Mouse (Mus musculus) activated CD4-positive, CD25-positive, alpha-beta regulatory T cell, adult 4 months (primary cell): ENCODE results near the gene Sub1. TPM values are rescaled to one million over a fixed set of nuclear protein-coding genes. Genes with fewer than 3 reads are reported as not detected.

Experiments
- ATAC-seq: one replicate; pipeline ENCODE4 v1.8.0; 2017
- polyA plus RNA-seq, 2 experiments: library from polyadenylated mRNA; unstranded; fragments of 100-300 nt; shearing (Covaris generic); gene quantifications; one replicate each; pipeline ENCODE4 v1.2.1; 2017

The Sub1 gene
- 1,000 to 10,000 TPM in 1 of 2 experiments, 100 to 1,000 TPM in 1; 878 to 1,002 TPM for polyA plus RNA-seq

DNA sequence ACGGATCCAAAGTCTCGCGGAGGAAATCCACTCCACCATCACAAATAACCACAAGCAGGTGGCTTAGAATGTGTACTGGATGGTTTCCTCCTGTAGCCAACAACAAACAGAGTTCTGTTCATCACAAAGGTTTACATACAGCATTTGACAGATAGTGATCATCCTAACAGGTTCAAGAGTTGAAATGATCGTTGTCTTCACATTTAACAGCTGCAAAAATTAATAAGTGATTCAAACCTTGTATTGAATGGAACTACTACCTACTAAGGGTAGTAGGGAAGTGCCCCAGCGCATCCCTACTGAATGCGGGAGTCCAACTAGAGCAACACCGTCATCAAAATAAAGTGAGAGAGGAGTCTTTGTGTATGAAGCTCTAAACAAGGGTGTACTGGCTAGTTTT is at the start of gene Sub1:
TSS of gene Sub1 (minus strand) at position 101 of the 400 bp plus-strand sequence.
- ATAC-seq, result no peak

DNA sequence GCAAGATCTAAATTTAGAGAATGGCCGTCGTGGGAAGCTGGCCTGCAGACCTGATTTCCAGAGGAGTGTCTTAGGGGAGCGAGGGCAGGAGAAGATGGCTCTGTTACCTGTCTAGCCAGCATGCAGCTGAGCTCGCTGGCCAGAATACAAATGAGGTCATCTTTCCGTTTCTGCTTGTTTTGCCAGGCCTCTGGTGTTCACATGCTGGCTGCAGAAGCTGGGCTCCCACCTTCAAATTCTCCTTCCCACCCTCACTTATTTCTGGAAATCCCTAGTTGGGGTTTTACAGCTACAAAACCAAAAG is 43.6 kb upstream of the Sub1 start:
- ATAC-seq, result no peak

DNA sequence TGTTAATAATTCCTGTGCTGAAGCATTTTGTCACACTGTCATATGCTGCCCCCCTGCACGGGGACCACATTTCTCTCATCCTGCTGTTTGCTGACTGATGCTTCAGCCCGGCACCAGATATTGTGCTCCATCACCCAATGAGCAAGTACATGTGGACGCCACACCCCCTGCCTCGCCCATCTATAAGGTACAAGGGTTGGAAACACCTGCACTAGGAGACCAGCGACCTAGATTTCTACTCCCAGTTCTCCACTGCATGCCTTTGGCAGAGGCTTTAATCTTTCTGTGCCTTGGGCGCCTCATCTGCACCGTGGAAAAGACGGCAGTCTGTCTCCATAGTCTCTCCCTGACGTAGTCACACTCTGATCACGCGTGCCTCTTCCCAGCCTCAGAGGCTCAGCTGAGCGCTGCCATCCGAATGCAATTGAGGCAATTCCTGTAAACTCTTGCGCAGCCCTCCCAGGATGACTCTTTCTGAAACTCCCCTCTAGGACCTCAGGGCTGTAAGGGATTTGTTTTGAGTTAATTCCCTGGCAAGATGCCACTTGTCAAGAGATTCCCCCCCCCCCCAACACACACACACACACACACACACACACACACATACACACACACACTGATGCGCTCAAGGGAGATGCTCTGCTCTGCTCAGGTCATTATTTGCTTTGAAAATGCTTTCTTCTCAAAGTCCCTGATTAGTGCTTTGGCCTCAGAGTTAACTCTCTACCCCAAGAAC is 43.1 kb upstream of the Sub1 start:
- no peak for ATAC-seq

DNA sequence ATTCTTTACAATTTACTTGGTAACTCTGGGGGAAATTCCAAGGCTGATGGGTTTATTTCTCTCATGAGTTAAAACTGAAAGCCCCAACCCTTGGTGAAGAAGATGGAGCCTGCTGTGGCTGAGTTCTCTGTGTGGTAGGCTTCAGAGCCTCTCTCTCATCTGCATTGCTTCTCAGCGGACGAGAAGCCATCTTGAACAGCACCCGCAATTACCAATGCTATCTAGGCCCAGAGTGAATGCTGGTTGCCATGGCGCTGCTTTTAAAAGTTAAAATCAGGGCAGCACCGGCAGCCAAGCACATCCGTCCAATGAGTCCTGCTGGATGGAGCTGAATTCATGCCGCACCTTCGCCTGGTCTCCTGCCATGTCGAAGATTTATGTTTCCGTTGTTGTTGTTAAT is 42.5 kb upstream of the Sub1 start:
- ATAC-seq, result no peak

- no peak for ATAC-seq
These were observed 41.3 kb upstream of the Sub1 start for GRCm38 (mm10) chr15:12037866-12038625.

DNA sequence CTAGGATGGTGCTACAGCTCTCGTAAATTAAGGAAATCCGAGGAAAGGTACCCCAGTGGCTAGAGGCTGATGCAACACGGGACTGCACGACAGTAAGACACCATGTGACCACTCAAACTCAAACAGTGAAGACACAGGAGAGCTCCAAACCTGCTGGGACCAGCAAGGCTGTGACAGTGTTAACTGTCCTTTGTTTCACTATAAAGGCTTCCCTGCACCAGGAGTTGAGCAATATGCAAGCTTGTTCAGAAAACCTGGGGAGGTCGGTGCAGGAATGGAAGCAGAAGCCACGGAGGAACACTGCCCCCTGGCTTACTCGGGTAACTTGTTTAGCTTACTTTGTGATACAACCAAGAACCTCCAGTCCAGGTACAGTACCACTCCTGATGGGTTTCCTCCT is 40.4 kb upstream of the Sub1 start:
- ATAC-seq, result peak; percentile 65

DNA sequence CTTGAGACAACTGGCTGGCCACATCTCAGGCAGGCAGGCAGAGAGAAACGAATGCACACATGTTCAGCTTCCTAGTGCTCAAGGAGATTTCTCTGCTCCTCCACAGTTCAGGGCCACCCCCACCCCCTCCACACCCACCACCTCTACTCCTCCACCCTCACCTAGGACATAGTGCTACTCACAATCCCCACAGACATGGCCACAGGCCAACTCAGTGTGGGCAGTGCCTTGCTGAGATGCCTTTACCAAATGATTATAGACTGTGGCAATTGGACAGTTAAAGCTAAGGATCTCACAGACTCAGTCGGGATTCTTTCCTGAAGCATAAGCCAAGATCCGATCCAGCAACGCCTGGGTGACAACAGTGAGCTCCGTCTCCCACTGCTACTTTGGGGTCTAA is 39.9 kb upstream of the Sub1 start:
- ATAC-seq, result no peak

DNA sequence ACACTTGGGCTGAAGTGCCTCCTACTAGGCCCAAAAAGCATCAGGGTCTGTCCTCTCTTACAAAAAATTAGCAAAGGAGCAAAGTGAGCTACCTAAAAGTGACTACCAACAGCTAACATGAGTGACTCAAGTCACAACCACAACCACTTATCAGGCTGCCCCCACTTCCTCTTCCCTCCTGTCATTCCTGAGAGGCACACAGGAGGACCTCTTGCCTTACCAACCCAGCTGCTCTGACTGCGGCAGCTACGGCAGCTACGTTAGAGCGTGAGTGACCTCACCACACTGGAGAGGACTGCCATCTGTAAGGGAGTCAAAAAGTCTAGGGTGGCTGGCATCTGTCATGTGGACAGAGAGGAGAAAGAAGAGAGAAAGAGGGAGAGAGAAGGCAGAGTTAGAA is 37.5 kb upstream of the Sub1 start:
- ATAC-seq, result no peak

DNA sequence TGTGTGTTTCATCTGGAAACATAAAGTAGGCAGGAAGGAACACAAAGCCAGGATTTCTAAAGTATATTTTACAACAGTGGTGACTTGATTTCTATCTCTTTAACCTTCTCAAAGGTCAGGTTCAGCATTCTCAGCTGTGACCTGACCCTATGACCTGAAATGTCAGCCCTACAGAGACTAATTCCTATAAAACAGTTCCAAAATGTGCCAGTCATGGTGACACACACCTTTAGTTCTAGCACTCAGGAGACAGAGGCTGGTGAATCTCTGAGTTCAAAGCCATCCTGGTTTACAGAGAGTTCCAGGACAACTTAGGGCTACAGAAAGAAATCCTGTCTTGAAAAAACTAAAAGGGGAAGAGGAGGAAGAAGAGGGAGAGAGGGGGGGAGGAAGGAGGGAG is 36.4 kb upstream of the Sub1 start:
- ATAC-seq, result no peak

DNA sequence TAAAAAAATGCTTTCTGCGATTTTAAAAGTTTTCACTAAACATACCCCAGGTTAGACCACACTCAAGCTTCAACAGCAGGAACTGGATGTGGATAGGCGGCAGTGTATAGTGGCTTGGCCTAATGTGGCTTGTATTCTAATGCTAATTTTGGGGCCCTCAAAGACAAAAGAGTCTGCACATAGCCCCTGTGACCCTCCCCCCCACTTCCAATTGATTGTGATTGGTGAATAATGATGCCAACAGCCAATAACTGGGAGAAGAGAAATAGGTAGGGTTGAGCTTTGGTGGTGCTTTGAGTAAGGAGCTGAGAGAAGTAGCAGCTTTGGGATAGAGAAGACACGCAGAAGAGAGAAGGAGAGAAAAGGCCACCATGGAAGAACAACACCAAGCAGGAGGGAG is 35.7 kb upstream of the Sub1 start:
- ATAC-seq, result no peak

DNA sequence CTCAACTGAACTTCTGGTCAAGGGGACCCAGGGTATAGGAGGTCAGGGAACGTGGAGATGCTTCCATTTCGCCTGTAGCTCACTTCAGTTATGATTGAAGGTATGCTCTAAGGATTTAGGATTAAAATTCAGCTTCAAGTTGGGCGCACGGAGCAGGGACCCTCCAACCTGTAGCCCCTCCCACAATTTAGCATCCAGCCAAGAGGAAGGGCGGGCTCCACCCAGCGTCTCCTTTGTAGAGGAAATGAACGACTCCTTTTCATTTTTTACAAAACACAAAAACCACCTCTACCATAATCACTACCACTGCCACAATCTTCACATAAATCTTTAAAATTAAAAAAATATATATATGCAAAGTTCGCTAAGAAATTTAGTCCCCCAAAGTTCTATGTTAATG is 35.1 kb upstream of the Sub1 start:
- no peak for ATAC-seq

DNA sequence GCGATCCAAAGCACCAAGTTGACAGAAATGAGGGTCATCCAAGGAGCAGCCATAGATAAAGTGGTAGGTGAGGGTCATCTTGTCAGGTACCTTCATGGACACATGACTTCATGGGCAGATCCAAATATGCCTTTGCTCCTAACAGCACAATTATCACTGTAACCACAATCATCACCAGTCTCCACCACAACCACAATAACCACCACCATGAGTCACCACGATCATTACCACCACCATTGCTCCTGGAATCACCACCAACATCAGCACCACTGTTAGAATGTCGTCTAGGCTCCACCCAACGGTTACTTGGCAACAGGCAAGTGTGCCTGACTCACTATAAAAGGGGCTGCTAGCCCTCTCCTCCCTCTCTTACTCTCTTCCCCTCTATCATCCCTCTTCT is 33.4 kb upstream of the Sub1 start:
- ATAC-seq, result no peak

DNA sequence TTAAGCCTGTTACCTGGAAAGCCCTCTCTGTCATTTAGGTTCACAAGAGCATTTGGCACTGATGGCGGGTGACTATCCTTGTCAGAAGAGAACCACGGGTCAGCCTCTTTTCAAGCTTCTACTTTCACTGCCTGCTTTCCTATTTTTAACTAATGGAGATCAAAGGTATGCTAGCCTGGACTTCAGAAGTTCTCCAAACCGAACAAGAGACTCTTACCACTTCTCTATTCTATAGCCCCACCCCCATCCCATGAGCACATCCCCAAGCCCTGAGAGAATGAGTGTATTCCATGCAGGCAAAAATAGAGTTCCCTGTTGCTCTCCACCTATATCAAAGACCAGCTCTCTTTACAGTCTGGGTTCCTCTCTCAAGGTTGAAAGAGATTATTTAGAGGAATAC is 31.0 kb upstream of the Sub1 start:
- no peak for ATAC-seq

DNA sequence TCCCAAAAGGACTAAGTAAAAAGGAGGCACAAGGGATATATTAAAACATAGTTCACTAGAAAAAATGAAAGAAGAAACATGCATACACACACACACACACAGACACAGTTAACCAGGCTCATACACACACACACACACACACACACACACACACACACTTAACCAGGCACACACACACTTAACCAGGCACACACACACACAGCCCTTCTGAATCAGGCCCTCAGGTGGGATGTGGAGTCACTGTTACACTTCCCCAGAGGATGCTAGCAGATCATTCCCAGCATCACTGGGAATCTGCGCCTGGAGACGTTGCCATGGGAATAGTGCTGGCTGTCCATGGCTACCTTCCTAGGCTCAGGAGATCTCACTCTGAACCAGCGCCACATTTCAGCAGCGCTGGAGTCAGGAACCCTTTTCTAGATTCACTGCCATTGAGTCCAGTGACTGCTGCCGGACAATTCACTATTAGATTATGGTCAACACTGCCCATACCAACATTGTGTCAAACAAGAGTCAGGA is 30.2 kb upstream of the Sub1 start:
- ATAC-seq, result no peak

DNA sequence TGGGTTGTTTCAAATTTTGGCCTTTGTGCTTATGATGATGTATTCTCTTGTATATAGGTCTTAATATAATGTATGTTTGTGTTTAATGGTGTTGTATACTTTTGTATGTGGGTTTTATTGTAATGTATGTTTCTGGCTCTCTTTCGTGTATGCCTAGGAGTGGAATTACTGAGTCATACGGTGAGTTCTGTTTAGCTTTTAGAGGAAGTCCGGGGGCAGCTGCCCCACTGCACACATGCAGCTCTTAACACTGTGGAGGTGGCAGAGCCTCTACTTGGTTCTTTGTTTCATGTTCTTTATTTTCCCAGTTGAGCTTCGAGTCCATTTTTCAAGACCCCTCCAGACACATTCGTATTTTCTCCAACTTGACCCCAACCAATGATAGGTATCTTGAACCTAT is 29.2 kb upstream of the Sub1 start:
- no peak for ATAC-seq

- no peak for ATAC-seq
These were observed 28.6 kb upstream of the Sub1 start for GRCm38 (mm10) chr15:12025341-12025740.

DNA sequence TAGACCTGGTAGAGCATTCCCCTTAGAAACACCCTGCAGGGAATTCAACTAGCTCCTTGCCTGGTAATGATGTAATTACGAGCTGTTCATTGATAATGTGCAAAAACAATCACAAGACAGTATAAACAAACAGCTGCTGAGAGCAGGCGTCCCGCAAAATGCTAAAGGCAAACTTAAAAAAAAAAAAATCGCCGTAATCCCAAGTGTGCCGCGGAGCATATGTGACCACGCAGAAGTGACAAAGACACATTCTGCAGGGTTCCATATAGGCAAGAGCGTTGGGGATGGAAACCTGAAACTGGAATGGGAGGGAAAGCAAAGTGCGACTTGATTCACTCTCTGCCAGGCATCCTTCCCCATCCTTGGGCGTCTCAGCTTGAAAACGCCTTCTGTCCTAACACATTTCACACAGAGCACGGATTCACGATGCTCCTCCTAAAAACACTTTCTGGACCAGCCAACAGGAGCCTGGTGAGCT is 28.0 kb upstream of the Sub1 start:
- no peak for ATAC-seq

GRCm38 (mm10) chr15:12019443-12019842 is 22.7 kb upstream of the Sub1 start:
- ATAC-seq, result no peak

DNA sequence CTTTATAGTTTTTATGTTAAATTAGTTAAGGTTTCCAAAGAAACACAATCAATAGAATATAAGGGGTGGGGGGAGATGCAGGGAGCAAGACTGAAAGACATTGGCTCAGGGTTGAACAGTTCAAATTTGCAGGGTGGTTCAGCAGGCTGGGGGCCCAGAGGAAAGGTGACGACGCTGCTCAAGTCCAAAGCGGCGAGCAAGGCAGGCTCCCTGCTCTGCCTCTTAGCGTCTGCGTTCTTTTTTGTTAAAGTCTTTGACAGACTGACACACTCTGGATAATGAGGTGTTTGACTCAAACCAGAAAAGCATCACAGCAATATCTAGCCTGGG is 21.6 kb upstream of the Sub1 start:
- ATAC-seq, result no peak

DNA sequence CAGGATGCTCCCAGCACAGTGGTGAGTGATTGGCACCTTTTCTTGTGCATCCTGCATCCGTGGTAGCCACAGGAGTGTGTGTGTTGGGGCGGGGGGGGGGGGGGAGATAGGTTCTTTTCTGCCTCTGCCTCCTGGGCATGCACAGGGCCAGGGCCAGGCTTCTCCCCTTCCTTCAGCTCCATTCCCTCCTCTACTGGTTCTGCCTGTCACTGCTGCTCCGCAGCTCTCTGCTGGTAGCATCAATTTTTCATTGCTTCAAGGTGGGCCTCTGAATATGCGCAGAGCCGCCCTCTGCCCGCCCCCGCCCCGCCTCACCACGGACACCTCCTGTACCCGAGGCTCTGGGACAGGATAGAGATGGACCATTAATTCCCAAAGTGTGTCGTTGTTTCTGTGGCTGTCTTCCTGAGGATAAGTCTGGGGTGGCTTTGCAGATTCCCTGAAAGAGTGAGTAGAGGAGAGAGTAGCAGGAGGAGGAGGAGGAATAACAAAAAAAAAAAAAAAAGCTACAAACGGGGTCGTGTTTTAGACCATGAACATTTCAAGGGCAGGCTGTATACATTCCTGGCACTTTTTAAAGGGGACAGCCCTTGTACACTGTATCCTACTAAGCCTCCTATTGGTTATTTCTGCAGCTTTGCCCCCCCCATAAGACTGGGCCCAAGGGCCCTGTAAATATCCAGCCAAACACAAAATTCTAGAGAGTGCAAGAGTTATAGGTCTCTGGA is 21.1 kb upstream of the Sub1 start:
- no peak for ATAC-seq

- ATAC-seq, result no peak
These were observed 17.6 kb upstream of the Sub1 start for GRCm38 (mm10) chr15:12014197-12014905.

DNA sequence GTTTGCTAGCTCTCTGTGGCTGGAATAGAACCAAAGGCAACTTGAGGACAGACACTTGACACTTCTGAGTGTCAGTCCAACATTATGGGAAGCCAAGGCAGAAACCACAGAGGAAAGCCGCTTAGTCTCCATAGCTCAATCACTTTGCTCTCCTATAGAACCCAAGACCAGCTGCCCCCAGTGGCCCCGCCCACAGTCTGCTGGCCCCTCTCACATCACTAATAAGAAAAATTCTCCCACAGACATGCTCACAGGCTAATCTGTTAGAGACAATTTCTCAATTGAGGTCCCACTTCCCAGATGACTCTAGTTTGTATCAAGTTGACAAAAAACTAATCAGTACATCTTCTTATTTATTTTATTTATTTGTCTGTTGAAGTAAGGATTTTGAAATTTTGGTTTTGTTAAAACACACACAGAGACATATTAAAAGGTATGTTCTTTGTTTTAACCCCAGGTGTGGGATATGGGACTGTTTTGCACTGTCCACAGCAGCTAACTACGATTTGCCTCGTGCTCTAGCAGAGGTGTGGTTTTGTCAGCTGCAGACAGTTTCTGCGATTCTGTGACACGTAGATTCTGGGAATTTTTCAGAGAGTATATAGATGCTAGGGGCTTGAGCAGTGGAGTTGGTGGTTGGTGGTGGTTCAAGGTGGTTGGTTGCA is 16.9 kb upstream of the Sub1 start:
- ATAC-seq, result no peak
